Mouse (Mus musculus) heart, adult 9 months (tissue): ENCODE measurements at regions not wholly inside any gene's neighbourhood (a gene's known extent, or its start where the extent isn't known, plus 50 kb on each side); places are given as distances from the start of the nearest gene placed in this dataset.

Experiments used
- DNase-seq, 2 experiments: peaks; one replicate each; pipeline ENCODE4 v3.0.0; 2022; ENCODE audit warnings: low spot score in 2 of 2

- no peak for DNase-seq
These were observed 137.0 kb upstream of the Irs2 start for GRCm38 (mm10) chr8:11145251-11145650.

GRCm38 (mm10) chr8:11140566-11140965 lies 132.3 kb upstream of the Irs2 start:
- DNase-seq: no peak

GRCm38 (mm10) chr8:11139294-11139693 lies 131.0 kb upstream of the Irs2 start:
- no peak for DNase-seq

GRCm38 (mm10) chr8:11138302-11139020 lies 130.2 kb upstream of the Irs2 start:
- DNase-seq: no peak

GRCm38 (mm10) chr8:11136566-11136965 lies 128.3 kb upstream of the Irs2 start:
- DNase-seq: no peak

- no peak for DNase-seq
These were observed 126.9 kb upstream of the Irs2 start for GRCm38 (mm10) chr8:11135135-11135534.

DNA sequence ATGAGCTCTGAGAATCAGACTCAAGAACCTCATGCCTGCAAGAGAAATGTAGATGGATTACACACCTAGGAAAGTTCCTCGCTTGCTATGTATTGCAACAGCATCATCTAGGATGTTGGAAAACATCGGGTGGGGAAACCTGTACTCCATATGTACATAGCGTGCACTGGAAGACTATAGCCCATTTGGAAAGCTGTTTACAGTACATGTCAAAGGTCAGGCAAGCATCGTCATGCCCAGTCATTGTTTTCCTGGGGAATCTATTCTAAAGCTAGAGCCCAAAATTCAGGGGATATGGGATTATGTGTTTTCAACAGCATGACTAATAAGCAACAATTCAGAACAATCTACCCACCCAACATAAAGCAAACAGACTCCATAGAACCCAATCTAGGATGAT lies 126.3 kb upstream of the Irs2 start:
- no peak for DNase-seq

DNA sequence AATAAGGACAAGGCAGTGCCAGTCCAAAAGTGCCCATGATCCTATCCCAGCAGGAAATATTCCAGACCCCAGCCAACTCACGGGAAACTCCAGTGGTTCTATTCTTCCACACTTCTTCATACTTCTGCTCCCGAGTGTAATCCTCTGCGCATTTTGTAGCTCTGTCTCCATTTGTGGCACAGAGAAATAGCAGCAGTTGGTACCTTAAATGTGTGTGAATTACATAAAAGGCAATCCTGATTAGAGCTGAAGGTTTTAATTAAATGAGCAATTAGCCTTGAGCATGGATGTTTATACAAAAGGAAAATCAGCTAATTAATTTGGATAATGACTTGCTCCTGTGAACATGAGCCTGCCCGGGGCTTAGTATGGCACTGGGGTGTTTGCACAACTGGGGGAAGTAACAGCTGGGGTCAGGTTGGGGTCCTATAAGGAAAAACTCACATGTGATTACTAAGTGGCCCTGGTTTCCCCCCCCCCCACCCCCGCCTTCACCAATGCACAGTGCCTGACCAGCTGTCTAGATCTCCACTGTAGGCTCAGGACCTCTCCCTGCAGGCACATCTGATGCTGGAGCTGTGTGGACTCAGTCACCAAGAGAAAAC lies 110.9 kb upstream of the Irs2 start:
- DNase-seq: no peak

DNA sequence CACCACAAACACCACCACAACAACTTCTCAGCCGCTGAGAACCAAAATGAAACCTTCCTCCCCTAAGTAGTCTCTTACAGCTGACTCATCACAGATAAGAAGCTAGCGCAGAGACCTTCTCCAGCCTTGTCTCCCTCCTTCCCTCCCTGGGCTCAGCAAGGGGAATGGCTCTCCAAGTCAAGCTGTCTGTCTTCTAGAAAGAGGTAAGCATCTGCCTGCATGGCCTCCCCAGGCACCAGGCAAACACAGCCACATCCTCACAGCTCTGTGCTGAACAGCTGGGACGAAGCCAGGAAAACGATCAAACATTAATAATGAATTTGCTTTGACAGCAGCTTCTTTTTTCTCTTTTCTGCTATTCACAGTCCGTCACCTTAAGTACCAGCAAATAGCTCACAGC lies 108.3 kb upstream of the Irs2 start:
- DNase-seq: no peak

- no peak for DNase-seq
These were observed 107.0 kb upstream of the Irs2 start for GRCm38 (mm10) chr8:11115210-11115609.

DNA sequence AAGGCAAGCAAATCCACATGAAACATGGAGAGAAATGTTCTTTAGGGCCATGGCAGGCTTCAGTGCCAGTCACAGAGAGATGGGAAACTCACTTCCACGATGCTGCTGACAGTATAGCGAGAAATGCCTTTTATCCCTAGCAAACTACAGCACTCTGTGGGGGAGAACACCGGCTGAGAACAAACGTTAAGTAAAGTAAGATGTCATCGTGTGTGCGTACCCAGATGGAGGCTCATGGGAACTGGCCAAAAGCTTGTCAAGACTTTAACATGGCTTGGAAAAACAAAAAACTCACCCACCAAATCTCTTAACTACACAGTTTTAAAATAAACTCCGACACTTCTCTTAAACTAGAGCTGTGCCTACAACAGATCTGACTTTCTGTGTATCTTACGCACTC lies 106.3 kb upstream of the Irs2 start:
- DNase-seq: no peak

- no peak for DNase-seq
These were observed 104.8 kb upstream of the Irs2 start for GRCm38 (mm10) chr8:11112908-11113532.

- DNase-seq: no peak
These were observed 103.7 kb upstream of the Irs2 start for GRCm38 (mm10) chr8:11111987-11112386.

DNA sequence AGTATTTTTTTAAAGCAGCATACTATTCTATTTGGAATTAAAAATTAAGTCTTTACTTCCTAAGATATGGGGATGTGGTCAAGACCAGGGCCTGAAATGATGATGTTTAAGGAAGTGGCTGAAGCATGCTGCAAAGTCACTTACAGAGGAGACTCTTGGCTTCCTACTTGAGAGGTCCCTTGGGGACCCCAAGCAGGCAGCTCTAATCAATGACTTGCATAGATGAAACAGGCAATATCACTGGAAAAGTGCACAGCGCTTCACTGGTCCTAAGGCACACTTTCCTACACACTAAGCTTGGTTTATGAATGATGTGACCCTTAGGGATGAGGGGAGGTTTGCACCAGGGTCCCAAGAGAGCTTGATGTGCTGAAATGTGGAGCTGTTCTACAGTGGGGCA lies 99.2 kb upstream of the Irs2 start:
- no peak for DNase-seq

DNA sequence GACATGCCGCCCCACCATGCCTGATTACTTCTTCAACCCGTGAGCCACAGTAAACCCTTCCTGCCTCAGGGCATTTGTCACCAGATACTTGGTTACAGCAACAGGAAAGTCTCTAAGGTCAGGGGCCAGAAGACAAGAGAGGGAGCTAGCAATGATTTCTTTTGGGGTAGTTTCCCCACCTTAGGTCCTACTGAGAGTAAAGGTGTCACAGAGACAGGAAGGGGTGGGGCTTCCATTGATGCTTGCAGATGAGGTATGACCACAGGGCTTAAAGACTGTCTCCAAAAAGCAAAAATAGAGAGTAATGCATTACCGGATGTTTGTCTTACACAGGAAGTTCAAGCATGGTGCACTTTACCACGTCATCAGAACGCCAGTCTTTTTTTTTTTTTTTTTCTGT lies 98.8 kb upstream of the Irs2 start:
- no peak for DNase-seq

- DNase-seq: no peak
These were observed 95.7 kb upstream of the Irs2 start for GRCm38 (mm10) chr8:11103745-11104607.

DNA sequence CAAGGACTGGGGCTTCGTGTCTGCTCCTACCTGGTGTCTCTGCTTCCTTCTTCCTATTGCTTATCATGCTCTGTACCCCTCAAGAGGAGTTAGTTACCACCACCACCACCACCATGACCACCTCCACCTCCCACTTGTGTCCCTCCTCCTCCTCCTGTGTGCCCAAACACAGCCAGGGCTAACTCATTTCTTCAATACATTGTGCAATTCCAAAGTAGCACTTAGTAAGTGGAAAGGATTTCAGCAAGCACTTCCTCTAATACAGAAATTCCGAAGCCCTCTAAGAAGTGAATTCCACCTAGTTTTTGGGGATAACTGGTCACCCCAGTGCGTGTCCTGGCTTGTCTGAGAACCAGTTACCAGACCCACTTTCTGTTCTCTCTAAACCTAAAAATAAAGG lies 92.1 kb upstream of the Irs2 start:
- no peak for DNase-seq

DNA sequence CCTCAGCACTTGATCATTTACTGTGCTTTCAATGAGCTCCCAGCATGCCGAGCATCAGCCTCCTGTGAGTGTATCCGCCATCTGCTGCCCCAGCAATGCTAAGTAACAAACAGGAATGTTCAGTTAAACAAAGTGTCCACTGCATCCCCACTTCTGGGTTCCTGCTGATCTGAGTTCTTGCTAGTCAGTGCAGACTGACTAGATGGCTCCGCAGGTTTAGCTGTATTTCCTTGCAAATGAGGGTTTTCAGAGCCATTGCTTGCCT lies 91.3 kb upstream of the Irs2 start:
- DNase-seq: no peak

- DNase-seq: no peak
These were observed 90.7 kb upstream of the Irs2 start for GRCm38 (mm10) chr8:11098790-11099590.

GRCm38 (mm10) chr8:11098228-11098778 lies 90.0 kb upstream of the Irs2 start:
- DNase-seq: peak; percentile 78 to 87

- DNase-seq: no peak
These were observed 89.6 kb upstream of the Irs2 start for GRCm38 (mm10) chr8:11097813-11098212.
